Mouse (Mus musculus) embryo, embryonic 9.5 days (tissue): Measurements from ENCODE around the gene Olfr167.
"Not testable (repeated sequence)": the region's sequence is repeated elsewhere in the genome, so short reads cannot be mapped to it uniquely, and the experiment has no call there.

Source experiments
- DNase-seq: peaks from one replicate; pipeline ENCODE4 v3.0.0-alpha.2; 2017; ENCODE audit errors: extremely low spot score

Olfr167 gene

GRCm38 (mm10) chr16:19522166-19522565 is at the start of gene Olfr167:
Olfr167 (minus strand) TSS chr16:19522266.
- no peak for DNase-seq

- not testable (repeated sequence) for DNase-seq
Observed at GRCm38 (mm10) chr16:19571709-19572108, 49.6 kb upstream of the Olfr167 start, which contains the start of gene Olfr169. Olfr169 (minus strand) TSS chr16:19571809.

GRCm38 (mm10) chr16:19553429-19553828 is 31.4 kb upstream of the Olfr167 start:
- not testable (repeated sequence) for DNase-seq

GRCm38 (mm10) chr16:19552246-19552645 is 30.2 kb upstream of the Olfr167 start:
- not testable (repeated sequence) for DNase-seq

- no peak for DNase-seq
Observed at GRCm38 (mm10) chr16:19535455-19535854, 13.4 kb upstream of the Olfr167 start, which contains the start of gene Olfr168. Olfr168 (minus strand) TSS chr16:19535555.

GRCm38 (mm10) chr16:19483394-19483793 is 38.7 kb downstream of the Olfr167 start, which contains the start of gene Olfr166:
Olfr166 (plus strand) TSS chr16:19483694.
- DNase-seq: no peak

- no peak for DNase-seq
Observed at GRCm38 (mm10) chr16:19464365-19464764, 57.7 kb downstream of the Olfr167 start.
